Mouse (Mus musculus) heart, adult 8-10 months (tissue): ENCODE data around the gene Mettl22. TPM values are rescaled to one million over a fixed set of nuclear protein-coding genes. Genes with fewer than 3 reads are reported as not detected.
A peak's percentile ranks its signal among the peaks of the same experiment; 100 is the strongest.

Source experiments
- DNase-seq: peaks from one replicate; pipeline ENCODE4 v3.0.0; 2022; ENCODE audit warnings: low spot score
- total RNA-seq, 4 experiments: library from RNA; stranded (reverse); gene quantifications; 2 replicates each; pipeline ENCODE4 v1.2.4; 2022

The Mettl22 gene
- total RNA-seq = 10 to 100 TPM; 30.7 to 41.3 (median 34.9) TPM

- DNase-seq = peak; percentile 86
Measured at GRCm38 (mm10) chr16:8470603-8471481, at the start of gene Mettl22. Gene Mettl22, plus strand, starts transcription at chr16:8470788.

DNA sequence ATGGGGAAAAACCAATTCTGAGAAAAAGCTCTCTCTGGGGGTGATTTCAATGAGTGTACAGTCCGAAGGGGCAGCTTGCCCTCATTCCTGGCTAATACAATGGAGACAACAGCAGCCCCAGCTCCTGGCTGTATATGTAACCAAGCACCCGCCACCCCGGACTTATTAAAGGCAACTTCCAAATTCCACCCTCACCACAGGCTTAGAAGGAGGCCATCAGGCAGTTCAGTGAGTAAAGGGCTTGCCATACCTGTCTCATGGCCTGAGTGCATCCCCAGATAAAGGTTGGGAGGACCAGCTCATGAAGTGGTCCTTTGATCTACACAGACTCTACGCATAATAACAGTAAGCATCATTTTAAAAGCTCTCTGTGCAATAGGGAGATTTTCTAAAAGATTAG lies 49.7 kb upstream of the Mettl22 start:
- no peak for DNase-seq

- DNase-seq = no peak
Measured at GRCm38 (mm10) chr16:8423626-8424114, 46.9 kb upstream of the Mettl22 start.

DNA sequence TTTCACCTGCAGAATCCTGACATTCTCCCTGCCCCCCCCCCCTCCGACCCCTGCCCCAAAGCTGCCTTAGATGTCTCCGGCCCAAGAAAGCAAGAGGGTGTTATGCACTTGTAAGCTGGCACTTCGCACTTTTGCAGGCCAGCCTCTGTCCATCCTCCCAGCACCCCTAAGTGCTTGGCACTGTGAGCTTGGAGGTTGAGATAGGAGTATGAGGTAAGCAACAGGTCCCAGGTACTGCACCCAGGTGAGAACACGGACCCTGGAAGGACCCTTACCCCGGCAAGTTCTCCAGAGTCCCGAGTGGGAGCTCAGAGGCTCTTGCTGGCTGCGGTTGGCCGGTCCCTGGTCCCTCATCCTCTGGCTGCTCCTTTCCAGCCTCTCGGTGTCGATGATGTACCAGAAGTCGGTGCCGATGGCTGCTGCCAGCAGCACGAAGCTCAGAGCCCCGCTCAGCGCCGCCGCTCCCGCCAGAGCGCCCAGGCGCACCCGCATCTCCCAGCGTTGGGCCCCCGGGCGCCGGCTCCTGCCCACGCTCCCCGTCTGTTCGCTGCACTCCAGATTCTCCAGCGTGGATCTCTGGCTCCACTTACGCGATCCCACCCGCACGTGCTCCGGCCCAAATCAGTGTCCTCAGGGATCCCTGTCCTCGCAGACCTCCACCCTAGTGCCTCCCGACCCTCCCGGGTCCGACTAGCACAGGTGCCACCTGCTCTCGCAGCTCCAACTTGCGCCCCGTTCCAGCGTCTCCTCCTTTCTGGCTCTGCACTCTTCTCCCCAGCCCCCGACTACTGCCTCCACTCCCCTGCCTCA lies 46.2 kb upstream of the Mettl22 start:
- no peak for DNase-seq

- no peak for DNase-seq
Measured at GRCm38 (mm10) chr16:8424971-8425330, 45.6 kb upstream of the Mettl22 start, which contains the start of gene Tmem114. Gene Tmem114, minus strand, starts transcription at chr16:8425136.

DNA sequence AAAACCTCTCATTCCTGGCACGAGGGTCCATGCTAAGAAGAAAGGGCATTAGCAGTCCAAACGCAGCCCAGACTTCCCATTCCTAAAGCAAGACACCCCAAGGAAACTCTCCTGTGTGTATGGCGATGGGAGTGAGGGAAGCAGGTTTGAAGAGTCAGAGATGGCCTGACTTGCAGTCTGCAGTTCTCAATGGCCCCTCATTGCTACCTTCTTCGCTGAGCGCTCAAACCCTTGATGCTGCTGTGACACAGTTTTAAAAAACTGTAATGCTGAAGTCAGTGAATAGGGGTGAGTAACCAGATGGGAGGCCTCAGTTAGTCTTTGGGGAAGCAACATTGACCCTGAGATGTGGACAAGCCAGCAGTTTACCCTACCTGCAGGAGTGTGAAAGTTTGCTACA lies 44.9 kb upstream of the Mettl22 start:
- DNase-seq = no peak

- DNase-seq = no peak
Measured at GRCm38 (mm10) chr16:8429531-8429930, 41.1 kb upstream of the Mettl22 start.

GRCm38 (mm10) chr16:8432616-8433015 lies 38.0 kb upstream of the Mettl22 start:
- DNase-seq = no peak

GRCm38 (mm10) chr16:8444911-8445310 lies 25.7 kb upstream of the Mettl22 start:
- no peak for DNase-seq

DNA sequence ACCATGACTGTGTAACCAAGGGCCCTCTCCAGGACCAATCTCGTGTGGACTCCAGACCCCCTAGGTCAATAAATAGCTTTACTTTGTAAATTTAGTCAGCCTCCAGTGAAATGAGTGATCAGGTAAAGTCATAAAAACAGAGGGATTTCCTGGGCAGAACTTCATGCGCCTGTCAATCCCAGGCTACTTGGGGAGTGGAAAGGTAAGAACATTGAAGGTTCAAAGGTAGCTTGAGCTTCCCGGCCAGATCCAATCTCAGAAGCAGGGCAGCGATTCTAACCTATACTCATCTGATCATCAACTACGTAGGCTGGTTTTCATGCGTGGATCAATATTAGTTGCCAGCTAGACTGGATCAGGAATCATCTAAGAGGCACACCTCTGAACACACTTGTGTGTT lies 24.3 kb upstream of the Mettl22 start:
- DNase-seq = no peak

- no peak for DNase-seq
Measured at GRCm38 (mm10) chr16:8453301-8453700, 17.3 kb upstream of the Mettl22 start.

DNA sequence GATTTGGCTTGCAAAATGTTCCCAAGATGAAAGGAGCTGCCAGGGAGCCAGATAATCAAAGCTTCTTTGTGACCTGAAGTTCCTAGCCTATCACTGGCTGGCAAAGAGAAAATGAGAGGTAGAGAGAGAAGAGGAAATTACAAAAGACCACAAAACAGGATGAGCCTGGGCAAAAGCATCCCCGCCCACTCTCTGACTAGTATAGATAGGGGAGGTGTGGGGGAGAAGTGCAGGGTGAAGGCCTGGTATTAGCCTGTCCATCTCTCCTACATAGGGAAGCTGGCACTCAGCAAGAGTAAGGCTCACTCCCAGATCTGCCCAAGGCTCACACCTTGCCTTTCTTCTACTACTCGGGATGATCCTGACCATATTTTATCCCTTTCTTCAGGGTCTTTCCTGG lies 15.4 kb upstream of the Mettl22 start:
- DNase-seq = no peak

DNA sequence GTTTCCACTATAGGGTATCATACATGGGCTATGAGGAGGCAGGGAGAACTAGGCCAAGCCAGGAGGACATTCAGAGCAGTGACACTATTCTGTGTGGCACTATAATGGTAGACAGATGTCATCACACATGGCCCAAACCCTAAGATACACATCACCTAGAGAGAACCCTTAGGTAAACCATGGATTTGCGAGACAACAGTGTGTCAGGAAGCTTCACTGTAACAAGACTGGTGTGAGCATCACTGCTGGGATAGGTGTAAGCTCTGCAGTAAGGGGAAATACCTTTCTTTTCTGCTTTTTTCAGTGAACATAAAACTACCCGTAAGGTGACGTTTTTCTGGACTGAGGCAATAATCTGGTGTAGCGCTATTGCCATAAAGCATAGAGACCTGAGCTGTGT lies 12.2 kb upstream of the Mettl22 start:
- DNase-seq = no peak

- peak; percentile 11 for DNase-seq
Measured at GRCm38 (mm10) chr16:8459098-8459497, 11.5 kb upstream of the Mettl22 start.

- no peak for DNase-seq
Measured at GRCm38 (mm10) chr16:8470132-8470531, 456 bp upstream of the Mettl22 start.

- DNase-seq = no peak
Measured at GRCm38 (mm10) chr16:8487396-8488005, 16.9 kb downstream of the Mettl22 start.

DNA sequence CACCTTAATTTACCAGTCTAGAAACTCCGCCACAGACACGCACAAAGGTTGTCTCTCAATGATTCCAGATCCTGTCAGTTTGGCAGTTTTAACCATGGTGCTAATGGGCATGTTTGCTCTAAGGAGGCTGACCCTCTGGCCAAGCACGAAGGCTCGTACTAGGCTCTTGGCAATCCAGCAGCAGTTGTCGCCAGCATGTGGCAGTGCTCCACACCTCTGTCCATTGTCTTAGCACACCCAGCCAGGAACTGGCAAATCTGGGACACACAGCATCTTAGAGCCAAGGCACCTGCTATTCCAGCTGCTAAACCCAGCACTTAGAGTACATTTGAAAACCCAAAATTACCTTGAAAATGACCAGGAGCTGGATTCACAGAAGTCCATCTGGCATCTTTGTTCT lies 18.8 kb downstream of the Mettl22 start:
- DNase-seq = no peak

- no peak for DNase-seq
Measured at GRCm38 (mm10) chr16:8491743-8492490, 21.3 kb downstream of the Mettl22 start.

- DNase-seq = peak; percentile 65
Measured at GRCm38 (mm10) chr16:8494268-8494667, 23.7 kb downstream of the Mettl22 start.

DNA sequence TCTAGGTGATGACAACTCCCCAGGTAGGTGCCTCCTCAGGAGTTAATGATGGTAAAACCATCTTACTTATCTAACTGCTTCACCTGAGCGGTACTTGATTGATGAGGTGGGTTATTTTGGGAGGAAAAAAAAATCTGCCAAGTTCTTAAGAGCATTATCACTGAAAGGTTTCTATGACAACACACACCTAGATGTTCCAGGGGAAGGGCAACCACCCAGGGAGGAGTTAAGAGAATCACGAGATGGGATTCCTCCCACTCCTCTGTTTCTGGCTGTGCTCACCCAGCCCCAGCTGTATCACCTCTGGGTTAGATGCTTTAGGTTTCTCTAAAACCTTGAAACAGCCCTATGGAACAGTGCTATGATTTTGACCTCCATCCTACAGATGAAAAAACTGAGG lies 26.4 kb downstream of the Mettl22 start:
- DNase-seq = no peak

GRCm38 (mm10) chr16:8504271-8504670 lies 33.7 kb downstream of the Mettl22 start:
- no peak for DNase-seq
